Mouse (Mus musculus) left cerebral cortex, postnatal 4 days (tissue): ENCODE measurements around the gene Polr2f. TPM values are rescaled to one million over a fixed set of nuclear protein-coding genes. Genes with fewer than 3 reads are reported as not detected.

ENCODE experiments used
- DNase-seq: peaks from one replicate; pipeline ENCODE4 v3.0.0-alpha.2; 2022
- intact Hi-C: fragments of 180-260 bp; cut with DNase I; formaldehyde crosslinking; loops from one replicate; pipeline ENCODE4 v1.15.1; 2025
- total RNA-seq, 2 experiments: library from RNA; stranded (reverse); gene quantifications; 2 replicates each; pipeline ENCODE4 v1.2.3; 2021

Polr2f gene
- total RNA-seq, 2 experiments from 2014 or later: 143 to 152 TPM

DNA sequence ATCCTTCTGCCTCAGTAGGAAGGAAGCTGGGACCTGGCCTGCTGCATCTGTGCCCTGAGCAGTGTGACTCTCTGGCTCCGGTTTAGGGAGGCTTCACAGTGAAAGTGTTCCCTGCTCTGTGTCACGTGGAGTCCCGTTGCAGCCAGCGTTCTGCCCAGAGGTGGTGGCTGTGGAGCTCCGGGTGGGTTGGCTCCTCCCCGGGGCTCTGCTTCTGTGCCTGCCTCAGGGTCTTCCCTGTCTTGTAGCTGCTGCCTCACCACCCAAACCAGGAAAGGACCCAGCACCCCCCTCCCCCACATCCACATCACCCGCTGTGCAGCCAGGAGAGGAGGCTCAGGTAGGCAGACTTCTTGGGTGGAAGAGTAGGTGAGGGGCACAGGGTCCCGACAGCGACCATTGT, 21.3 kb upstream of the Polr2f start:
- intact Hi-C loops: no loop called here
- no peak for DNase-seq

DNA sequence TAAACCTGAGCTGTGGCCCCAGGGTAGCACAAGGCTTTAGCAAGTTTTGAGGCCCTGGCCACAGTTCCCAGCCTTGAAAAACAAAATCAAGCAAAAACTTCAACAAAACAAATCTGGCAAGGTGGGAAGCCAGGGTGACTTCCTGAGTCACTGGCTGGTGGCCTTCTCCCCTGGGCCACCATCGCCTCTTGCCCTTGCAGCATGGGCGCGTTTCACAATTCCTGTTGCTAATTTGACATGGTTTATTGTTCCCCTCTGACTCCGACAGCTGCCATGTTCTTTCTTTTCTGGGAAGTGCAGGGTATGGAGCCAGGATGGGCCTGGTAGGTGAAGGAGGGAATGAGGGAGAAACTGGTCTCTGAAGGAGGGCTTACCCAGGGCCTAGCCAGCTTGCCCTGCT, 18.7 kb upstream of the Polr2f start:
- intact Hi-C loops: no loop called here

DNA sequence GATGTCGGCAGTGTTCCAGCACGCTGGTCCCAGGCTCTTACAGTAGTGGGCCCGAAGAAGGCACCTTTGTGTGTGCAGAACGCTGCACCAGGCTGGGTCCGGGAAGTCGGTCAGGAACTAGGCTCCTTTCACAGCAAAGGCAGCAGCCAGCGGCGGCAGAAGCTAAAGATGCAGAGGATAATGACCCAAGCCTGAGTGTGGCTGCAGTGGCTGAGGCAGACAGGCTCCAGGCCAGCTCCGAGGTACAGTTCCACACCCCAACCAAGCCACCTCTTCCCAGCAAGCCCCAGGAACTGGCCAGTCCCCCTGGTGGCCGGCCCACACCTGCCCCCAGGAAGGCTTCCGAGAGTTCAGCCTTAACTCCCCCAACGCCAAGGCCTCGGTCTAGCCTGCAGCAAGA, 18.3 kb upstream of the Polr2f start:
- DNase-seq: no peak
- intact Hi-C loops: no loop called here

More for the DNA sequence above, 18.7 kb upstream of the Polr2f start:
- DNase-seq: no peak

DNA sequence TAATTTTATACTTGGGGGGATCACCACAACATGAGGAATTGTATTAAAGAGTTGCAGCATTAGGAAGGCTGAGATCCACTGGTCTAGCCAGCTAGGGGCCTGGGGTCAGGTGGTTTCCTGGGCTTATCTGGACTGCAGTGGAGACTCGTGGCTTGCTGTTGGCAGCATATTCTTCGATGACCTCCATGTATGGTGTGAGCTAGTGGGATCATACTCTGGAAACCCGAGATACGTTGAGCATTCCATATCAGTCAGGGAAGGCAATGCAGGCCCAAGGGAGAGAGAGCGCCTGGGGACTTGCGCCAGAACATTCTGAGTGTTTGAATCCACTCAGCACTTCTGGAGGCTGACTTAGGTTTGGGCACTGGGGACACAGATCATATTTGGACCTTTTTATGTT, 17.1 kb upstream of the Polr2f start:
- intact Hi-C loops: no loop called here
- DNase-seq: no peak

DNA sequence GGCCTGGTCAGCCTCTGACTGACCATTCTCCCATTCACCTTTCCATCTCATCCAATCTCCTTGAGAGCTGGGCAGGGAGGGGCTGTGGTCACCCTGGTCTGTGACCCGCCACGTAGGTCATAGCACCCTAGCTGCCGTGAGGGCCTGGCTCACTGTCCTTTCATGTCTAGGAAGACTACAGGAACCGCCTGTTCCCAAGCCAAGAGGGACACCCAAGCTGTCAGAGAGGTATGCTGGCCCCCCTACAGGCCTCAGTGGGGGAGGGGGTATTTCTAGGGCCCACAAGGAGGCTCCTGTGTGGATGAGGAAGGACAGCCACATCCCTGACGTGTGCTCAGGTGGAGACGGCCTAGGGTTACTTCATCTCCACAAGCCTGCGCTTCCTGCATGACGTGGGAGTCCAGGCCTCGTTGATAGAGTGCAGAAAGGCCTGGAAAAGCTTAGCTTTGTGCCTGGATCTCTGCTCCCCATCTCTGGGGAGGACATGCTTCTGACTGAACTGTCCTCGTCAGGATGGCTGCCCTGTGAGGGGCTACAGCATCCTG, 16.4 kb upstream of the Polr2f start:
- intact Hi-C loops: no loop called here
- no peak for DNase-seq

DNA sequence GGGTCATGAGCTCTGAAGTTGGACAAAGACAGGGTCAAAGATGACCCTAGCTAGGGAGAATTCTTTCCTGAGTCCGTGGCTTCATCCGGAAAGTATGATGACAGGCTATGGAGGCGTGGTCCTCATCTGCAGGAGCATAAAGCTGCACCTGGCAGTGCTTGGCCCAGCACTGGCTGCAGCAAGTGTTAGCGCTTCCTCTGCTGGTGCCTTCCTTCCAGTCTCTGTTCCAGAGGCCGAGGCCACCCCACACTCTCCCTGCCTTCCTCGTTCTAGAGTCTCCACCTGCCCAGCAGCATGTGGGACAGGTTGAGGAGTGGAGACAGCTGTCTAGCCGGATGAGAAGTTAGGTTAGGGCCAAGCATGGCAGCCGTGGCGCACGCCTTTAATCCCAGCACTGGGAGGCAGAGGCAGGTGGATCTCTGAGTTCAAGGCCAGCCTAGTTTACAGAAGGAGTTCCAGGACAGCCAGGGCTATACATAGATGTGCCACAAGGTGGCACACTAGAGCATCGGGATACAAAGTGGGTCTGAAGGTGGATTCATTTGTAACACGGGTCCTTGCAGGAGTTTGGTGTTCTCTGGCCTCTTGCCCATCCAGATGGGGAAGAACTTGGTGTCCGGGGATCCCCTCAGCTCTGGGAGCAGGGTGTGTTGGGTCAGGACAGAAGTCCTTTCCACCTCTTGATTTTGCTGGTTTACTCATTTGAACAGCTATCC, 14.4 kb upstream of the Polr2f start:
- intact Hi-C loops: no loop called here
- peak; percentile 44 for DNase-seq

DNA sequence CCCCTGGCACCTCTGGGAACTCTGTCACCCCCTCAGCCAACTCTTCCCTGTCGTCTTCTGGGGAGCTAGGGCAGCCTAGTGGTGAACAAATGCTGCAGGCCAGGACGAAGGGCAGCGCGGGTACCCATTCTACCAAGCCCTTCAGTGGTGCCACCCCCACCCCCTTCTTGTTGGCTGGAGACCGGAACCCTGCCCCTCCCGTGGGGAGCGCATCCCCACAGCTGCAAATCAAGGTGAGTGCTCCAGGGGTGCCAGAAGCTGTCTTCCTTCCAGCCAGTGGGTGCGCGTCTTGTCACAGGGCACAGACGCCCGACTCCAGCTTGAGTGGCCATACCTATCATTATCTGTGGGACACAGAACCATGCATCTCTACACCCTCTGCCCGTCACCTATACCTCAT, 13.7 kb upstream of the Polr2f start:
- DNase-seq: no peak
- intact Hi-C loops: no loop called here

DNA sequence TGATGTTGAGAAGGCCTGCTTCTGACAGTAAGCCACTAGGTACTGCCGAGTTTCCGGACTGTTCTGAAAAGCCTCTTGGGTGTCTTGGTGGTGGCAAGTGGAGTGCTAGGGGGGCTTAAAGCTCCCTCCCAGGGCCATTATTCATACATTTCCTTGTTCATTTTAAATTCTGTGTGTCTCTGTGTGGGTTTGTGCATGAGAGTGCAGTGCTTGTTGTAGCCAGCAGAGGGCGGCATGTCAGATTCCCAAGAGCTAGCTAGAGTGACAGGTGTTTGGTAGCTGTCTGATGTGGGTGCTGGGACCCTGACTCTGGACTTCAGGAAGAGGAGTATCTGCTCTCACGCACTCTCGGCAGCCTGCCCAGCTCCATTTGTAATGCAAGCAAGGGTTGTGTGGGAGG, 12.6 kb upstream of the Polr2f start:
- no peak for DNase-seq
- intact Hi-C loops: no loop called here

DNA sequence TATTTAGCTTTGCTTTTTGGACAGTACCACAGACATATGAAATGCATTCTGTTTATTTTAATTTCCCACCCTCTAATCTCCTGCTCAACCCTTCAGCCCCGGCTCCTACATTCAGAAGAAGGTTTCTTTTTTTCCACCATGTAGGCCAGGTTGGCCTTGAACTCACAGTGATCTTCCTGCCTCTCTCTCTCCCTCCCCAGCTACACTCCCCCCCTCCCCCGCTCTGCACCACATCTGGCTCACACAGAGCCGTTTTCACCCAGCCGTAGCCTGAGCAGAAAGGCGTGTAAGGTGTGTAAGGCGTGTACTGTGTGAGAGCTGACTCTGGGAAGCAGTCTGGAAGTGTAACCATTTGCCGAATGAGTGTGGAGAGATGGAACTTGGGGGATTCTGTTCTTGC, 11.5 kb upstream of the Polr2f start:
- DNase-seq: no peak
- intact Hi-C loops: no loop called here

DNA sequence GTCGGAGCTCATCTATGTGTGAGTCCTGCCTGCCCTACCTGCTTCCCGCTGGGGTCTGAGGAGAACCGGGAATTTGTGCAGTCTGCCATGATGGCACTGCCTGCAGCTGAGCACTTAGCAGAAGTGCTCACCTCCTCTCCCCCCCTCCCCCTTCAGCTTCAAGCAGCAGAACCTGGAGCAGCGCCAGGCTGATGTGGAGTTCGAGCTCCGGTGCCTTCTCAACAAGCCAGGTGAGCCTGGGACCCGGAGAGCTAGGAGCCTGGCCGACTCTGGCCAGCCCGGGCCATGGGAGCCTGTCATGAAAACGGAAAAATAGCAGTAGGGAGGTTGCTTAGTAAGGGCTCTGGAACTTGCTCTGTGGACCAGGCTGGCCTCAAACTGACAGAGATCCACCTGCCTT, 10.0 kb upstream of the Polr2f start:
- intact Hi-C loops: no loop called here
- DNase-seq: no peak

DNA sequence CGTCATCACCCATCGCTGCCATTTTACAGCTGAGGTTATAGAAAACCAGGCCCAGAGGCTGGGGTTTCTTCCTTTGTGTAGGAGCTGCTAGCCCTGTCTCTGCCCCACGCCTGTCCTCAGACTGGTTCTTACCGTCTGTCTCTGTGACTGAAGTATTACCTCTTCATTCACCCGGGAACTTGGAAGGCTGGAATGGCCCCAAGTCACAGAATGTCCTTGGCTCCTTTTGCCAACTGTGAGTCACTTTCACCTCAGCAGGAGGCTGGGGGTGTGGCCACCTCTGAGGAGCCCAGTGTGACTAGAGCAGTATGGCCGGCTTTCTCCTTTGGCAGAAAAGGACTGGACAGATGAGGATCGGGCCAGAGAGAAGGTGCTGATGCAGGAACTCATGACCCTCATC, 9.4 kb upstream of the Polr2f start:
- intact Hi-C loops: no loop called here
- DNase-seq: peak; percentile 42

DNA sequence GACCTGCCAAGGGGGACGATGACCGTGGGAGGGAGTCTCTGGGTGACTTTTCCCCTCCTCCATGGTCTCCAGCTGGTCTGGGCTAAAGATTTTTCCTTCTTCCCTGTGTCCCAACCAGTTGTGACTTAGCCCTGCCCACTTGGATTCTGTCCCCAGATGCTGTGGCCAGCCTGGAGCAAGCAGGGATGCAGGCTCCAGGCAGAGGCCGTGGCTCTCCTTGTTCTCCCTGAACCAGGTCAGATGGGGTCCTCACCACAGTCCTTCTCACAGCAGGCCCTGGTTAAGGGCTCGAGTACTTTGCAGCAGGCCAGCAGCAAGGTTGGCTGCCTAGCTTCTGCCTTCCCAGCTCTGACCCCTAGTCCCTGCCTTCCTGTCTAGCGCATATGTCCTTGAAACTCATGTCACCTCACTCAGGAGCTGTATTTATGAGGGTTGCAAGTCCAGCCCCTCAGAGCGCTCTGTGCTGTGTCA, 7.6 kb upstream of the Polr2f start:
- DNase-seq: no peak
- intact Hi-C loops: no loop called here

DNA sequence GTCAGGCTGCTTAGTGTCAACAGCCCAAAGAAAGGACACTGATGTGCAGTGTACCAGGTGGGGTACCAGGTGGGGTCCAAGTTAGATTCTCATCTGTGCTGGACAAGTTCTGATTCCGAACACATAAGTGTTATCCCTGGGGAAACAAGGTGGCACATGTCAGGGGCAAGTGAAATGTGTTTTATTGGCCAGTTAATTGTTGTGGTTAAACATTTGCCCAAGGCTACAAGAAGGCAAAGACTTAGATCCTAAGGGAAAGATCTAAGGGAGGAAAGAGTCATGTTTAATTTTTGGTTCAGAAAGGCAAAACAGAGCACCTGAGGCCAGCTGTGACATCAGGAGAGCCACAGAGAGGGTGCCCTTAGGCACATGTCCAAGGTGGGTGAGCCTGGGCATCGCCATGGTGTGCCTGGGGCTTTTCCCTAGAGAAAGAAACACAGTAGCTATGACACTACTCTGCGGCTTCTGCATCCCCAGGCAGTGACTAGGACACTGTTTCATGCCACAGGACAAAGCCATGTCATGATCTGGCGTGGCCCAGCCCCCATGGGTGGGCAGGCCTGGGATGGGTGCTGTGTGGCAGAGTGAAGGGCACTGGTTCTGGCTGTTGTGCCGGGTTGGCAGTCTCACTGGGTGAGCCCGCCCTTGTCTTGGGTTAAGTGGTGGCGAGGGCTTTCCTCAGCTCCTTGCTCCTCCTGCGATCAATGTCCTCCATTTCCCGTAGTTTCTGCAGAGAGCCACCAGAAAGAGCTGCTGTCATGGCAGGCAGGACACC, 6.1 kb upstream of the Polr2f start:
- intact Hi-C loops: no loop called here
- DNase-seq: no peak

DNA sequence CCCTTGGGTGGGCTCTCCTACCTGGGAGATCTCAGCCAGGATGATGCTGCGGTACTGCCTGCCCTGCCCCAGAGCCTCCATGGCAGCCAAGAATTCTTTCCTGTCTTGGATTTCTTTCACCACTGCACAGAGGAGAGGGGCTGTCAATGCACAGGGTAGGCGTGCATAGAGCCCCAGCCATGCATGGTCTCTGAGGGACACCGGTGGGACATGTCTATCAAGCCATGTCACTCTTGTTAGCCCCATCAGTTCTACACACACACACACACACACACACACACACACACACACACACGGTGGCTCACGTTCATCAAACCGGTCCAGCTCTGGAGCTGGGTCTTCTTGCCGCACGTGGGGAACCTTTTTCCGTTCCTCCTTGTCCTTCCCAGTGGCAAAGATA, 5.5 kb upstream of the Polr2f start:
- no peak for DNase-seq
- intact Hi-C loops: no loop called here

DNA sequence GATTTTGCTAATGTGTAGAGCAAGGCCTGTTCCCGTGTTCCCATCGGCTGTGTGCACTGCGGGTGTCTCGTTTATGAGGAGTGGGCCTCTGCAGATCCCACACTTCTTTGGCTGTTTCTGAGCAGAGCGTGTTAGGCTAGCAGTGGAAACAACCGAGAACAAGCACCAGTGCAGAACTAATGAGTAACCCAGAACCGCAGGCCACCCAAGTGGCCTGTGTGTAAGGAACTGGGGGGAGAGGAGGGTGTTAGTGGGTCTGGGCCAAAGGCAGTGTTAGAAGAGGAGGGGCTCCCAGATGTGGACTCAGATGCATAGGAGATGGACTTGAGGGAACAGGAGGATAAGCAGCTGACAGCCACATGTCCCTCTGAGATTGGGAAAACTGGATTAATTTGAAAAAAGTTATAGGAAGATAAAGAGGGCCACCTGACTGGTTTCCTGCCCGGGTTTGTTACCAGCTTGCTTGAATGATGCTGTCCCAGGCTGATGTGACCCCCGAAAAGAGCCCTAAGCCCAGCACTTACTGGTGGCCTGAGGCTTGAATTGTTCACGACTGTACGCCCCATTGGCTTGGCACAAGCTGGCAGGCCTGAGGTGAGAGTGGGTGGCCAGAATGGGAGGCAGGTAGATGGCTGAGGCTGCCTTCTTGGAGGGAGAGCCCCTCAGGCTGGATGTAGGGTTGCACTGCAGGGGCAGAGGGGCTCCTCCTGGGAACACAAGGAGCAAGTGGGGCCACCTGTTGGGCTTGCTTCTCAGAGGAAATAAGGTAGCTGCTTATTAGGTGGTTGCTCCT, 4.8 kb upstream of the Polr2f start:
- intact Hi-C loops: no loop called here

DNA sequence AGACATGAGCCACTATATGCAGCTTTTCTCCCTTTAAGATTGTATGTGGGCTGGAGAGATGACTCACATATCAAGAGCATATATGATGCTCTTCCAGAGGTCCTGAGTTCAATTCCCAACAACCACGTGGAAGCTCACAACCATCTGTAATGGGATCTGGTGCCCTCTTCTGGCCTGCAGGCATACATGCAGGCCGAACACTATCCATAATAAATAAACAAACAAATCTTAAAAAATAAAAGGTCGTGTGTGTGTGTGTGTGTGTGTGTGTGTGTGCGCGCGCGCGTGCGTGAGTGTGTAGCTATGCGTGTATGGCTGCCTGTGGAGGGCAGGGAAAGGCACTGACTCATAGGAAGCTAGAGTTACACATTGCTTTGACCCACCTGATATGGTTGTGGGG, 1.2 kb upstream of the Polr2f start:
- intact Hi-C loops: no loop called here
- DNase-seq: no peak

More for the DNA sequence above, 4.8 kb upstream of the Polr2f start:
- DNase-seq: no peak

DNA sequence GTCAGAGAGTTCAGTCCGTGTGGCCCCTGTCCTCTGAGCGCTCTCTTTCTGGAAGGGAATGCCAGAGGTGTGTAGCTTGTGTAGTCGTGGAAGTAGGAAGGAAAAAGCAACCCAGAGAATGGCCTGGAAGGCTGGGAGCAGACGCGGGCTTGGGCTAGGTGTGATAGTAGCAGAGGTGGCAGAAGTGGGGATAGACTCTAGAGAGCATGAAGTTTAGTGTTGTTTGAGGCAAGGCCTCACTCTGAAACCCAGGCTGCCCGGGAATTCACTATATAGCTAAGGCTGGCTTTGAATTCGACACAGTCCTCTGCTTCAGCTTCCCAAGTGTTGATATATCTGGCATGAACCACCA, 733 bp downstream of the Polr2f start:
- intact Hi-C loops: no loop called here
- DNase-seq: no peak

DNA sequence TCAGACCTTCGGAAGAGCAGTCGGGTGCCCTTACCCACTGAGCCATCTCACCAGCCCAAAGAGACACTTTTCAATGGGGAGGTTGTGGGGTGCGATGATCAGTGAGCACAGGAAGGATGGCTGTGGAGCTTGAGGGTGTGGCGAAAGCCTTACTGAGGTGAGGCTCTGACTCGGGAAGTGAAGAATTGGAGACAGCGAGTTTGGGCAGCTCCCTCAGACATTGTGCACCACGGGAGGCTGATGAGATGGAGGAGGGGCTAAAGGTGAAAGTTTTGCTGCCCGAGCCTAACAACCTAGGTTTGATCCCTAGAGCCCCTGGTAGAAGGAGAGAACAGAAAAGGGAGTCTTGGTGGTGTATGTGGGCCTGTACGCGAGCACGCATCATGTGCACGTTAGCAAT, 2.5 kb downstream of the Polr2f start:
- no peak for DNase-seq
- intact Hi-C loops: no loop called here

DNA sequence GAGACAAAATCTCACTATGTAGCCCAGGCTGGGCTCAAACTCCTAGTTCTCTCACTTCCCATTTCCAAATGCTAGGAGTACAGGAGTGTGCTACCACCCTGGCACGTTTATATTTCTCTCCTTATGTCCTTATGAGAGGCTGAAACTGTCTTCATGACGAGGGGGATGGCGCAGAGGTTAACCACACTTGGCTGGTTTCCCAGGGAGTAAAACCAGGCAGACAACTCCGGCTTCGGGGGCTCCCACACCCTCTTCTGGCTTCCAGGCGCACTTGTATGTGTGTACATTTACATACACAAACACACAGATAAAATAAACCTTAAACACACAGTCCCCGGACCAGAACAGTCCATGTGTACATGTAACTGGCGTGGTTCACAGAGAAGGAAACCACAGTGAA, 3.2 kb downstream of the Polr2f start:
- intact Hi-C loops: no loop called here
- no peak for DNase-seq

DNA sequence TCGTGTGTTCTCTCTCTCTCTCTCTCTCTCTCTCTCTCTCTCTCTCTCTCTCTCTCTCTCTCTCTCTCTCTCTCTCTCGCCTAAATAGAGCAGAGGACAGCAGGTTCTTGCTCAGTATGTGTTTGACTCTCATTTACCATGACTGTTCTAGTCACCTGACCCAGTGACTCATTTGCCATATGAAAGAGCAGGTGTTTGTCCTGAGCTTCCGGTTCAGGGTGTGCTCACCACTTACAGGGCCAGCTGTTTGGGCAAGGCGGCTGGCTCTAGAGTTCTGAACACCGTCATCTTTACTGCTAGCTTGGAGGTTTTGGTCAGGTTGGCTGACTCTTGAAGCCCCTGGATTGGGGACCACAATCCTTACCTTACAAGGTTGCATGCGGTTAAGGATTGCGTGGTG, 4.7 kb downstream of the Polr2f start:
- intact Hi-C loops: no loop called here
- no peak for DNase-seq

DNA sequence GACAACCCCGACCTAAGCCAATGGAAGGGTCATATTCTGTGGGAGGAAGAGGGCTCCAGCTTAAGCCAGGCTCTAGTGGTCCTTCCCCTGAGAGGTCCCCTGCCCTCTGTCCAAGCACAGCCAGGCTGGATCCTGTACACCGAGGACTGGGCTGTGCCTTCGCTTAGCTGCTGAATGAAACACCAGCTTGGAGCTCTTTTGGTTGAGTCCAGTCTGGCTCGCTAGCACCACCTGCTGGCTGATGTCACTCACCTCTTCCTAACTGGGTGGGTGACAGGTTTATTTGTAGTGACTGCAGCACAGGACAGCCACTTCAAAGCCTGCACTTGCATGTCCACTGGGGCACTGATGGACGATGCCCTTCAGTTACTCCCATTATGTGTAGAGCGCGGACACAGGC, 7.7 kb downstream of the Polr2f start:
- intact Hi-C loops: no loop called here
- peak; percentile 88 for DNase-seq
